Mouse (Mus musculus): Measurements from ENCODE around the gene 4933407L21Rik. TPM values are rescaled to one million over a fixed set of nuclear protein-coding genes. Genes with fewer than 3 reads are reported as not detected.

4933407L21Rik gene
- total and polyA plus RNA-seq, 3 experiments = 0.17 to 0.71 (median 0.19) TPM

DNA sequence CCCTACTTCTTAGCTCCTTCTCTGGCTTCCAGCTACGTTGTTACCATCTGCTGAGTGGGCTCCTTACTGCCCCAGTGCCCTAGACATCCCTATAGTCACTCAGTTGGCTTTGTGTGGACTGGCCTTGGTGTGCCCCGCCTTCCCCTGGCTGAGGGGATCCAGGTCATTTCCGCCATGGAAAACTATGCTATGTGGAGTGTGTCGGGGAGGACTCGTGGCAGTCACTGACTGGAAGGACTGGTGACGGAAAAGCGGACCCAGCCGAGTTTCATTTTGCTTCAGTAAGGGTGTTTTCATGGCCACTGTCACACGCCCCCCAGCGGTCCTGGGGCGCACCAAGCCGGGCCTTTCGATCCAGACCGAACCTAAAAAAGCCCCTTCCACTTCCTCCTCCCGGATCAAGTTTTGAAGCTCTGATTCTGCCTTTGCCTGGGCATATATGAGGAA lies 32.9 kb upstream of the 4933407L21Rik start (continued):
- TF ChIP-seq UBTF (IDR thresholded peaks at IDR 0.05; ENCODE audit: low read depth, low read length) (no peak), RCOR1 (conservative IDR thresholded peaks at IDR 0.05; ENCODE audit: low read depth, low read length) (no peak), MEF2A (IDR thresholded peaks at IDR 0.05; ENCODE audit: borderline replicate concordance, low read depth, low read length) (peak; percentile 75)

DNA sequence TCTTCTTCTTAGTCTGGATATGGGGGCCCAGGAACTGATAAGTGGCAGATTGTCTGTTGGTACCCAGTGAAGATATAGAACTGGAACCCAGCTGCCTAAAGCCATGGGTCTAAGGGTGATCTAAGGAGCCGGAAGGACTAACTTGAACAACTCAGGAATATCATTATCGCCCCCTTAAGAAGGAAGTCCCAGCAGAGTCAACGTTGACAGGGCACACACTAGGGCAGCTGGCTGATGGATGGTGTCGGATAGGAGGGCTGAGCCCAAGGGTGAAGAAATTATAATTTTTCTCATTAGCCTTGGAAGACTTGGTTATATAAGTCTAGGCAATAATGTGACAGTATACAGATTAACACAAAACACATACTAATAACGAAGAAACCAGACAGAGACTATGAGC lies 32.2 kb upstream of the 4933407L21Rik start:
- no peak for DNase-seq (ENCODE audit: extremely low read depth)
- no peak for TF ChIP-seq USF1 (IDR thresholded peaks at IDR 0.05; ENCODE audit: low read depth, low read length)
- no peak for TF ChIP-seq BHLHE40 (IDR thresholded peaks at IDR 0.05; ENCODE audit: low read depth, low read length)
- no peak for TF ChIP-seq KAT2A (IDR thresholded peaks at IDR 0.05; ENCODE audit: insufficient replicate concordance, low read length)
- 0 out of 2 replicates have a peak, but pooled peaks have one; percentile 7 for TF ChIP-seq MAX (IDR thresholded peaks at IDR 0.05; ENCODE audit: low read length)
- TF ChIP-seq ZKSCAN1 (IDR thresholded peaks at IDR 0.05; ENCODE audit: borderline replicate concordance, low read depth, low read length) = peak; percentile 84
- TF ChIP-seq NRF1 (IDR thresholded peaks at IDR 0.05; ENCODE audit: low read depth, low read length) = no peak
- no peak; the same call in 1 of the 2 replicates for TF ChIP-seq NELFE (IDR thresholded peaks at IDR 0.05; ENCODE audit: low read depth, low read length)
- no peak for TF ChIP-seq RAD21 (IDR thresholded peaks at IDR 0.05; ENCODE audit: low read depth, low read length)
- no peak for TF ChIP-seq MEF2A (IDR thresholded peaks at IDR 0.05; ENCODE audit: borderline replicate concordance, low read depth, low read length)
- no peak for TF ChIP-seq HCFC1 (IDR thresholded peaks at IDR 0.05; ENCODE audit: low read depth, low read length)
- no peak for TF ChIP-seq SMC3 (IDR thresholded peaks at IDR 0.05; ENCODE audit: low read depth, low read length)
- TF ChIP-seq TCF12 (IDR thresholded peaks at IDR 0.05; ENCODE audit: low read depth, low read length) = no peak
- TF ChIP-seq SIN3A (IDR thresholded peaks at IDR 0.05; ENCODE audit: low read length) = no peak
- no peak for TF ChIP-seq ETS1 (conservative IDR thresholded peaks at IDR 0.05; ENCODE audit: low read depth, low read length)
- no peak for TF ChIP-seq MAFK (IDR thresholded peaks at IDR 0.05; ENCODE audit: insufficient replicate concordance, low read length)
- TF ChIP-seq TBP (conservative IDR thresholded peaks at IDR 0.05; ENCODE audit: low read depth, low read length) = no peak
- TF ChIP-seq EP300 (IDR thresholded peaks at IDR 0.05; ENCODE audit: low read length) = no peak
- TF ChIP-seq JUN (IDR thresholded peaks at IDR 0.05; ENCODE audit: insufficient read depth, low read depth, low read length) = no peak
- TF ChIP-seq IRF4 (IDR thresholded peaks at IDR 0.05; ENCODE audit: low read depth, low read length) = 0 out of 2 replicates have a peak, but pooled peaks have one; percentile 20
- TF ChIP-seq MYC (IDR thresholded peaks at IDR 0.05; ENCODE audit: low read depth, low read length) = no peak
- TF ChIP-seq JUND (conservative IDR thresholded peaks at IDR 0.05; ENCODE audit: low read depth, low read length) = no peak
- no peak for TF ChIP-seq RCOR1 (conservative IDR thresholded peaks at IDR 0.05; ENCODE audit: low read depth, low read length)
- no peak for TF ChIP-seq POLR2AphosphoS2 (IDR thresholded peaks at IDR 0.05; ENCODE audit: low read depth, low read length)
- TF ChIP-seq UBTF (IDR thresholded peaks at IDR 0.05; ENCODE audit: low read depth, low read length) = 0 out of 2 replicates have a peak, but pooled peaks have one; percentile 55
- TF ChIP-seq CTCF (conservative IDR thresholded peaks at IDR 0.05 in 1 of 2, IDR thresholded peaks at IDR 0.05 in 1 of 2; ENCODE audit: low read depth in 2 of 2, low read length in 2 of 2) = no peak
- no peak for TF ChIP-seq ZMIZ1 (IDR thresholded peaks at IDR 0.05; ENCODE audit: low read depth, low read length)
- TF ChIP-seq MAZ (IDR thresholded peaks at IDR 0.05; ENCODE audit: low read depth, low read length) = no peak
- TF ChIP-seq USF2 (conservative IDR thresholded peaks at IDR 0.05; ENCODE audit: low read depth, low read length) = no peak
- TF ChIP-seq ELF1 (IDR thresholded peaks at IDR 0.05; ENCODE audit: low read depth, low read length) = 0 out of 2 replicates have a peak, but pooled peaks have one; percentile 18
- no peak for TF ChIP-seq POLR2A (IDR thresholded peaks at IDR 0.05; ENCODE audit: low read depth, low read length)
- TF ChIP-seq GABPA (IDR thresholded peaks at IDR 0.05; ENCODE audit: insufficient replicate concordance, low read depth, low read length) = no peak
- 0 out of 2 replicates have a peak, but pooled peaks have one; percentile 57 for TF ChIP-seq CHD1 (IDR thresholded peaks at IDR 0.05; ENCODE audit: low read depth, low read length)
- TF ChIP-seq ZC3H11A (IDR thresholded peaks at IDR 0.05; ENCODE audit: low read depth, low read length) = no peak
- no peak for TF ChIP-seq CHD2 (IDR thresholded peaks at IDR 0.05; ENCODE audit: low read length)
- TF ChIP-seq PAX5 (IDR thresholded peaks at IDR 0.05; ENCODE audit: low read length) = no peak
- Histone ChIP-seq H3K27ac (ENCODE audit: insufficient read depth, low read depth) (peak overlapping the region; percentile 92), H3K4me1 (ENCODE audit: control insufficient read depth in 1 of 2, insufficient read depth in 2 of 2) (peaks cover 18 to 51% of the 10 kb centered on the region in 2 experiments), H3K9ac (ENCODE audit: insufficient read depth, low read depth) (peak overlapping the region; percentile 86), H3K4me2 (ENCODE audit: insufficient read depth, low read depth, poor library complexity, severe bottlenecking) (peak overlapping the region; percentile 93), H3K79me2 (replicated peaks; ENCODE audit: control insufficient read depth, extremely low read depth, insufficient read depth, poor library complexity, severe bottlenecking) (peaks cover 45% of the 10 kb centered on the region), H3K9me3 (replicated peaks; ENCODE audit: low read length) (peaks cover 3% of the 10 kb centered on the region), H3K27me3 (replicated peaks) (no peaks in the 10 kb centered on the region), H3K36me3 (replicated peaks in 1 of 2; ENCODE audit: control insufficient read depth in 1 of 2, insufficient read depth in 1 of 2, low read length in 1 of 2) (peaks cover 0 to 13% of the 10 kb centered on the region in 2 experiments), H3K4me3 (replicated peaks in 1 of 3; ENCODE audit: low read depth in 2 of 3, low read length in 2 of 3, poor library complexity in 1 of 3) (peak overlapping the region; percentile 67 to 86 (median 83))
- in situ Hi-C loops (cut with MboI; ENCODE audit: low pct_ligation_motif_present, low pct_unique_long_range_greater_than_20kb, low sequenced_read_pairs) = no loop called here
- dilution Hi-C loops (cut with MboI; ENCODE audit: extremely low pct_ligation_motif_present, extremely low pct_unique_long_range_greater_than_20kb, low sequenced_read_pairs) = no loop called here
